In the genomic region with DNA sequence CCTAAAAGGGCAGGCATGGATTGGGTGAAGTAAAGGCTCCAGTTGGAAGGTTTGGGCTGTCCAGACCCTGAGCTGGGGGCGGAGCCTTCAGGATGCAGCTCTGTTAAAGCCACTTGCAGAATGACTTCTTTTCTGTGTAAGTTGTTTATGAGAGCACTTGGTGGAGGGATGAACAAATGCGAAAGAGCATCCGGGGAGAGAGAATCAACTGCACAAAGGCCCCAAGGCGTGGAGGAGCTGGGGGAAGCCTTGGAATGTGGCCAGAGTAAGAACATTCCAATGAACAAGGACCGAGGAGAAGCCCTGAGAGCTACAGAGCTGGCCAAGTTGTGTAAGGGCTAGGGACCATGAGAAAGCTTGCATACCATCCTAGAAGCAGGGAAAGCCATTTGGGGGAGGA, we compare ENCODE assay signal across 14 mouse cellular contexts. TPM values are rescaled to one million over a fixed set of nuclear protein-coding genes. Genes with fewer than 3 reads are reported as not detected.
"Had no signal": no experiment of that assay in that cellular context is flagged by ENCODE, and none has a peak within 500 bp of the region (broad histone marks: within the 10 kb centered on the region; RNA-seq: fewer than 3 reads in every experiment).

No protein-coding gene starts in this region.

- H3K9me3 ChIP-seq: limb, embryonic 10.5 days; liver, embryonic 15.5 days; midbrain, embryonic 13.5 days had no signal

- DNase-seq: kidney, adult 8-10 months; kidney, postnatal 4 days; lung, postnatal 14 days; right cerebral cortex, adult 18-20 months; right cerebral cortex, postnatal 25 days; thymus, adult 2 months; thymus, postnatal 36 days had no signal

- H3K27me3 ChIP-seq: liver, embryonic 15.5 days; midbrain, embryonic 13.5 days had no signal

- H3K4me1 ChIP-seq: liver, embryonic 15.5 days had no signal

- H3K4me2 ChIP-seq: liver, embryonic 11.5 days; liver, embryonic 15.5 days; midbrain, embryonic 13.5 days had no signal

- H3K9ac ChIP-seq: liver, embryonic 15.5 days; midbrain, embryonic 13.5 days had no signal

- ATAC-seq: inflammation-experienced regulatory T-cells, adult 6 months; midbrain, embryonic 13.5 days had no signal

- H3K4me3 ChIP-seq: layer of hippocampus, adult 2 months; limb, embryonic 10.5 days; liver, embryonic 15.5 days; midbrain, embryonic 13.5 days had no signal

- H3K36me3 ChIP-seq: limb, embryonic 10.5 days; liver, embryonic 15.5 days; midbrain, embryonic 13.5 days had no signal

- H3K27ac ChIP-seq: layer of hippocampus, adult 2 months; limb, embryonic 10.5 days; liver, embryonic 15.5 days; midbrain, embryonic 13.5 days had no signal

RNA-seq across cellular contexts. Expression of a gene that starts 16.3 kb away (rescaled TPM):
- total RNA-seq: megakaryocyte progenitor cell, adult 5-6 weeks had no signal
- polyA plus RNA-seq: inflammation-experienced regulatory T-cells, adult 6 months; liver, embryonic 15.5 days had no signal
